Mouse (Mus musculus) kidney, embryonic 16.5 days (tissue): ENCODE data around the gene Tnfrsf9. TPM values are rescaled to one million over a fixed set of nuclear protein-coding genes. Genes with fewer than 3 reads are reported as not detected.

ENCODE experiments used
- ATAC-seq: fragments of 200-750 bp; cut with Nextera tagmentation; 2 replicates; pipeline ENCODE4 v1.8.0; 2017; ENCODE audit warnings: moderate TSS enrichment; ENCODE audit not compliant: low FRiP score, low TSS enrichment
- H3K27ac ChIP-seq: fragments of 300-500 bp; sonication (generic); 2 replicates; pipeline ENCODE4 v1.5.1; 2014; ENCODE audit warnings: low read length
- H3K27me3 ChIP-seq: fragments of 300-500 bp; sonication (generic); 2 replicates; pipeline ENCODE4 v1.6.1; 2014; ENCODE audit warnings: low read length, control low read depth, mixed read lengths; ENCODE audit not compliant: insufficient read depth
- H3K36me3 ChIP-seq: fragments of 300-500 bp; sonication (generic); 2 replicates; pipeline ENCODE4 v1.6.1; 2014; ENCODE audit warnings: low read length, control low read depth, mixed read lengths; ENCODE audit not compliant: insufficient read depth
- H3K4me1 ChIP-seq: fragments of 300-500 bp; sonication (generic); 2 replicates; pipeline ENCODE4 v1.6.1; 2014; ENCODE audit warnings: low read length, control low read depth, mixed read lengths; ENCODE audit not compliant: insufficient read depth
- H3K4me2 ChIP-seq: fragments of 300-500 bp; sonication (generic); replicated peaks from 2 replicates; pipeline ENCODE4 v1.6.1; 2014; ENCODE audit warnings: low read depth, low read length
- H3K4me3 ChIP-seq: fragments of 300-500 bp; sonication (generic); 2 replicates; pipeline ENCODE4 v1.5.1; 2014; ENCODE audit warnings: mild to moderate bottlenecking, low read length
- H3K9ac ChIP-seq: fragments of 300-500 bp; sonication (generic); replicated peaks from 2 replicates; pipeline ENCODE4 v1.6.1; 2014; ENCODE audit warnings: low read length
- H3K9me3 ChIP-seq: fragments of 300-500 bp; sonication (generic); 2 replicates; pipeline ENCODE4 v1.6.1; 2016; ENCODE audit warnings: low read length, control low read depth
- WGBS: fragments of 180-500 bp; shearing (Covaris S2); extraction: QIAGEN DNeasy Blood & Tissue Kit; methylation state at CpG from one replicate; pipeline ENCODE4 v1.1.7; 2014; 5-methylcytosine and 5-hydroxymethylcytosine counted together
- polyA plus RNA-seq: library from polyadenylated mRNA; unstranded; fragments of >200 nt; fragmentation: Nextera tagmentation; extraction: Ambion mirVana; gene quantifications from 2 replicates; pipeline ENCODE4 v1.2.1, GENCODE M21; 2015

Gene Tnfrsf9
- polyA plus RNA-seq, 1 experiment from 2014 or later, result 0.40 TPM

- Histone ChIP-seq H3K4me3 (no peak overlapping the region), H3K27me3 (no peaks in the 10 kb centered on the region), H3K9ac (no peak overlapping the region), H3K9me3 (0 out of 2 replicates have a peak, but pooled peaks cover 2% of the 10 kb centered on the region), H3K27ac (no peak overlapping the region), H3K4me2 (no peak overlapping the region), H3K4me1 (peaks cover 8% of the 10 kb centered on the region; the same call in 1 of the 2 replicates), H3K36me3 (no peaks in the 10 kb centered on the region)
- WGBS, result 87% methylated on average over 6 of the region's 6 CpGs
- ATAC-seq, result no peak
Measured at GRCm38 (mm10) chr4:150924936-150925335, 10.6 kb downstream of the Tnfrsf9 start.

- WGBS, result 50% methylated on average over 5 of the region's 5 CpGs
- no peak overlapping the region for H3K4me3 ChIP-seq
- ATAC-seq, result no peak
- 0 out of 2 replicates have a peak, but pooled peaks cover 2% of the 10 kb centered on the region for H3K9me3 ChIP-seq
- H3K27me3 ChIP-seq, result no peaks in the 10 kb centered on the region
- H3K4me1 ChIP-seq, result peaks cover 3% of the 10 kb centered on the region; the same call in 1 of the 2 replicates
- no peak overlapping the region for H3K4me2 ChIP-seq
- no peak overlapping the region for H3K9ac ChIP-seq
- no peaks in the 10 kb centered on the region for H3K36me3 ChIP-seq
- no peak overlapping the region for H3K27ac ChIP-seq
Measured at GRCm38 (mm10) chr4:150925923-150926322, 11.6 kb downstream of the Tnfrsf9 start.

GRCm38 (mm10) chr4:150926924-150927705 is 12.8 kb downstream of the Tnfrsf9 start:
- Histone ChIP-seq H3K36me3 (no peaks in the 10 kb centered on the region), H3K4me2 (no peak overlapping the region), H3K4me1 (no peaks in the 10 kb centered on the region), H3K27ac (no peak overlapping the region), H3K4me3 (no peak overlapping the region), H3K27me3 (no peaks in the 10 kb centered on the region), H3K9ac (no peak overlapping the region), H3K9me3 (0 out of 2 replicates have a peak, but pooled peaks cover 2% of the 10 kb centered on the region)
- WGBS, result 40% methylated on average over 13 of the region's 14 CpGs
- no peak for ATAC-seq

- Histone ChIP-seq H3K4me2 (no peak overlapping the region), H3K27ac (no peak overlapping the region)
- 52% methylated on average over 10 of the region's 10 CpGs for WGBS
Measured at GRCm38 (mm10) chr4:150927789-150928188, 13.4 kb downstream of the Tnfrsf9 start.

GRCm38 (mm10) chr4:150933503-150933902 is 19.1 kb downstream of the Tnfrsf9 start:
- H3K4me2 ChIP-seq, result no peak overlapping the region
- no peaks in the 10 kb centered on the region for H3K4me1 ChIP-seq
- no peak overlapping the region for H3K9ac ChIP-seq
- H3K4me3 ChIP-seq, result no peak overlapping the region
- H3K36me3 ChIP-seq, result no peaks in the 10 kb centered on the region
- ATAC-seq, result no peak
- WGBS, result 83% methylated on average over 1 of the region's 1 CpGs
- H3K27ac ChIP-seq, result no peak overlapping the region
- no peaks in the 10 kb centered on the region for H3K27me3 ChIP-seq
- no peaks in the 10 kb centered on the region for H3K9me3 ChIP-seq

More at GRCm38 (mm10) chr4:150927789-150928188, 13.4 kb downstream of the Tnfrsf9 start:
- no peak overlapping the region for H3K9ac ChIP-seq
- H3K27me3 ChIP-seq, result no peaks in the 10 kb centered on the region
- H3K4me1 ChIP-seq, result no peaks in the 10 kb centered on the region
- ATAC-seq, result no peak
- no peaks in the 10 kb centered on the region for H3K36me3 ChIP-seq
- 0 out of 2 replicates have a peak, but pooled peaks cover 2% of the 10 kb centered on the region for H3K9me3 ChIP-seq
- no peak overlapping the region for H3K4me3 ChIP-seq

- no peak overlapping the region for H3K4me3 ChIP-seq
- no peaks in the 10 kb centered on the region for H3K36me3 ChIP-seq
- H3K9ac ChIP-seq, result no peak overlapping the region
- no peak overlapping the region for H3K4me2 ChIP-seq
- WGBS, result 76% methylated on average over 16 of the region's 16 CpGs
- no peaks in the 10 kb centered on the region for H3K4me1 ChIP-seq
- no peaks in the 10 kb centered on the region for H3K9me3 ChIP-seq
- no peak for ATAC-seq
- H3K27me3 ChIP-seq, result no peaks in the 10 kb centered on the region
- no peak overlapping the region for H3K27ac ChIP-seq
Measured at GRCm38 (mm10) chr4:150937293-150938062, 23.1 kb downstream of the Tnfrsf9 start.

GRCm38 (mm10) chr4:150938063-150938452 is 23.7 kb downstream of the Tnfrsf9 start:
- H3K4me2 ChIP-seq, result no peak overlapping the region
- no peak overlapping the region for H3K27ac ChIP-seq
- H3K4me1 ChIP-seq, result no peaks in the 10 kb centered on the region
- H3K9me3 ChIP-seq, result no peaks in the 10 kb centered on the region
- H3K4me3 ChIP-seq, result no peak overlapping the region
- no peak overlapping the region for H3K9ac ChIP-seq
- H3K27me3 ChIP-seq, result no peaks in the 10 kb centered on the region
- WGBS, result 56% methylated on average over 14 of the region's 14 CpGs
- no peaks in the 10 kb centered on the region for H3K36me3 ChIP-seq
- ATAC-seq, result no peak

- H3K9ac ChIP-seq, result no peak overlapping the region
- H3K27me3 ChIP-seq, result no peaks in the 10 kb centered on the region
- no peak for ATAC-seq
- H3K27ac ChIP-seq, result no peak overlapping the region
- WGBS, result 56% methylated on average over 13 of the region's 13 CpGs
- H3K36me3 ChIP-seq, result no peaks in the 10 kb centered on the region
- H3K4me1 ChIP-seq, result no peaks in the 10 kb centered on the region
- no peak overlapping the region; the same call in 1 of the 2 replicates for H3K4me2 ChIP-seq
- H3K4me3 ChIP-seq, result no peak overlapping the region
- H3K9me3 ChIP-seq, result no peaks in the 10 kb centered on the region
Measured at GRCm38 (mm10) chr4:150939991-150940651, 25.8 kb downstream of the Tnfrsf9 start.

- ATAC-seq, result no peak
- no peaks in the 10 kb centered on the region for H3K9me3 ChIP-seq
- H3K4me2 ChIP-seq, result no peak overlapping the region
- no peak overlapping the region for H3K9ac ChIP-seq
- H3K4me1 ChIP-seq, result no peaks in the 10 kb centered on the region
- H3K36me3 ChIP-seq, result no peaks in the 10 kb centered on the region
- H3K4me3 ChIP-seq, result no peak overlapping the region
- 93% methylated on average over 7 of the region's 7 CpGs for WGBS
- H3K27me3 ChIP-seq, result no peaks in the 10 kb centered on the region
- no peak overlapping the region for H3K27ac ChIP-seq
Measured at GRCm38 (mm10) chr4:150944707-150945106, 30.3 kb downstream of the Tnfrsf9 start.
